Mouse (Mus musculus): ENCODE results near the gene Ccdc77. TPM values are rescaled to one million over a fixed set of nuclear protein-coding genes. Genes with fewer than 3 reads are reported as not detected.
"Not testable (repeated sequence)": the region's sequence is repeated elsewhere in the genome, so short reads cannot be mapped to it uniquely, and the experiment has no call there.

The Ccdc77 gene
- polyA plus RNA-seq, 1 experiment from 2014 or later: 20.5 TPM

- 56% methylated on average over 3 of the region's 3 CpGs for WGBS (ENCODE audit: insufficient replicate concordance)
- Histone ChIP-seq H3K9ac (no peak overlapping the region), H3K9me3 (replicated peaks) (no peaks in the 10 kb centered on the region), H3K27ac (no peak overlapping the region), H3K4me3 (no peak overlapping the region), H3K36me3 (no peaks in the 10 kb centered on the region), H3K4me1 (no peaks in the 10 kb centered on the region), H3K27me3 (replicated peaks) (peaks cover 17% of the 10 kb centered on the region), H3K4me2 (no peak overlapping the region)
- no peak for ATAC-seq
Observed at GRCm38 (mm10) chr6:120306859-120307594, 57.1 kb downstream of the Ccdc77 start.

- Histone ChIP-seq H3K27ac (no peak overlapping the region), H3K4me3 (no peak overlapping the region), H3K4me2 (no peak overlapping the region), H3K4me1 (no peaks in the 10 kb centered on the region), H3K36me3 (no peaks in the 10 kb centered on the region), H3K27me3 (replicated peaks) (peaks cover 37% of the 10 kb centered on the region), H3K9me3 (replicated peaks) (no peaks in the 10 kb centered on the region), H3K9ac (no peak overlapping the region)
- no peak for ATAC-seq
- WGBS (ENCODE audit: insufficient replicate concordance): 24% methylated on average over 16 of the region's 16 CpGs
Observed at GRCm38 (mm10) chr6:120302755-120303316, 61.3 kb downstream of the Ccdc77 start.

GRCm38 (mm10) chr6:120301137-120301536, 63.0 kb downstream of the Ccdc77 start:
- Histone ChIP-seq H3K36me3 (no peaks in the 10 kb centered on the region), H3K4me2 (no peak overlapping the region), H3K4me3 (no peak overlapping the region), H3K9ac (no peak overlapping the region), H3K27ac (no peak overlapping the region), H3K9me3 (replicated peaks) (no peaks in the 10 kb centered on the region), H3K27me3 (replicated peaks) (peaks cover 42% of the 10 kb centered on the region), H3K4me1 (no peaks in the 10 kb centered on the region)
- no peak for ATAC-seq
- 17% methylated on average over 6 of the region's 6 CpGs for WGBS (ENCODE audit: insufficient replicate concordance)

GRCm38 (mm10) chr6:120296589-120296988, 67.6 kb downstream of the Ccdc77 start:
- not testable (repeated sequence) for ATAC-seq; H3K9me3 ChIP-seq (replicated peaks); H3K27ac ChIP-seq; H3K4me3 ChIP-seq; H3K4me2 ChIP-seq; H3K9ac ChIP-seq; H3K36me3 ChIP-seq
- 77% methylated on average over 2 of the region's 2 CpGs for WGBS (ENCODE audit: insufficient replicate concordance)
- Histone ChIP-seq H3K27me3 (replicated peaks) (peaks cover 68% of the 10 kb centered on the region), H3K4me1 (peaks cover 13% of the 10 kb centered on the region)

- peaks cover 71% of the 10 kb centered on the region for H3K27me3 ChIP-seq (replicated peaks)
- ATAC-seq: no peak
Observed at GRCm38 (mm10) chr6:120294785-120295133, 69.4 kb downstream of the Ccdc77 start.

GRCm38 (mm10) chr6:120294056-120294784, 70.0 kb downstream of the Ccdc77 start, which contains the start of the genes D330020A13Rik and B4galnt3:
Gene D330020A13Rik (plus strand): TSS chr6:120294364.
Gene B4galnt3 (minus strand): TSS chr6:120294559.
- no peak within 1 kb of the TSS for H3K27ac ChIP-seq
- H3K9me3 ChIP-seq (replicated peaks): no peaks in the 10 kb centered on the region
- H3K9ac ChIP-seq: no peak within 1 kb of the TSS
- H3K27me3 ChIP-seq (replicated peaks): peaks cover 73% of the 10 kb centered on the region
- peak; percentile 49 for ATAC-seq
- peaks cover 13% of the 10 kb centered on the region for H3K4me1 ChIP-seq
- H3K4me3 ChIP-seq: peak within 1 kb of the TSS; percentile 49
- H3K4me2 ChIP-seq: peak within 1 kb of the TSS; percentile 75
- H3K36me3 ChIP-seq: no peaks in the 10 kb centered on the region
- WGBS (ENCODE audit: insufficient replicate concordance): under 1% methylated on average over 79 of the region's 79 CpGs

More at GRCm38 (mm10) chr6:120294785-120295133, 69.4 kb downstream of the Ccdc77 start:
- H3K4me2 ChIP-seq: peak overlapping the region; percentile 75
- H3K4me3 ChIP-seq: peak overlapping the region; percentile 49
- peaks cover 13% of the 10 kb centered on the region for H3K4me1 ChIP-seq
- WGBS (ENCODE audit: insufficient replicate concordance): 3% methylated on average over 16 of the region's 16 CpGs
- no peak overlapping the region for H3K9ac ChIP-seq
- H3K9me3 ChIP-seq (replicated peaks): no peaks in the 10 kb centered on the region
- H3K27ac ChIP-seq: no peak overlapping the region
- H3K36me3 ChIP-seq: no peaks in the 10 kb centered on the region

- Histone ChIP-seq H3K9ac (no peak overlapping the region), H3K27me3 (replicated peaks) (peaks cover 88% of the 10 kb centered on the region), H3K36me3 (no peaks in the 10 kb centered on the region), H3K4me2 (no peak overlapping the region), H3K4me3 (no peak overlapping the region), H3K4me1 (peaks cover 13% of the 10 kb centered on the region), H3K9me3 (replicated peaks) (no peaks in the 10 kb centered on the region), H3K27ac (no peak overlapping the region)
- 59% methylated on average over 7 of the region's 7 CpGs for WGBS (ENCODE audit: insufficient replicate concordance)
- ATAC-seq: no peak
Observed at GRCm38 (mm10) chr6:120291396-120292009, 72.7 kb downstream of the Ccdc77 start.

- Histone ChIP-seq H3K9ac (no peak overlapping the region), H3K4me2 (no peak overlapping the region), H3K27me3 (replicated peaks) (peaks cover 68% of the 10 kb centered on the region), H3K36me3 (no peaks in the 10 kb centered on the region), H3K4me3 (no peak overlapping the region), H3K27ac (no peak overlapping the region), H3K4me1 (peaks cover 9% of the 10 kb centered on the region; the same call in 1 of the 2 replicates), H3K9me3 (replicated peaks) (no peaks in the 10 kb centered on the region)
- 61% methylated on average over 4 of the region's 4 CpGs for WGBS (ENCODE audit: insufficient replicate concordance)
- ATAC-seq: no peak
Observed at GRCm38 (mm10) chr6:120289430-120289829, 74.7 kb downstream of the Ccdc77 start.

GRCm38 (mm10) chr6:120288541-120288940, 75.6 kb downstream of the Ccdc77 start:
- ATAC-seq: no peak
- H3K4me3 ChIP-seq: no peak overlapping the region
- no peak overlapping the region for H3K9ac ChIP-seq
- no peaks in the 10 kb centered on the region for H3K4me1 ChIP-seq
- no peak overlapping the region for H3K27ac ChIP-seq
- 21% methylated on average over 7 of the region's 7 CpGs for WGBS (ENCODE audit: insufficient replicate concordance)
- H3K4me2 ChIP-seq: no peak overlapping the region
- no peaks in the 10 kb centered on the region for H3K36me3 ChIP-seq
- H3K9me3 ChIP-seq (replicated peaks): no peaks in the 10 kb centered on the region
- H3K27me3 ChIP-seq (replicated peaks): peaks cover 59% of the 10 kb centered on the region

- Histone ChIP-seq H3K4me3 (no peak overlapping the region), H3K4me2 (no peak overlapping the region), H3K9me3 (replicated peaks) (no peaks in the 10 kb centered on the region), H3K9ac (no peak overlapping the region), H3K36me3 (no peaks in the 10 kb centered on the region), H3K27ac (no peak overlapping the region), H3K4me1 (no peaks in the 10 kb centered on the region), H3K27me3 (replicated peaks) (peaks cover 46% of the 10 kb centered on the region)
- WGBS (ENCODE audit: insufficient replicate concordance): 69% methylated on average over 9 of the region's 9 CpGs
- no peak for ATAC-seq
Observed at GRCm38 (mm10) chr6:120287279-120287678, 76.9 kb downstream of the Ccdc77 start.

- 50% methylated on average over 7 of the region's 7 CpGs for WGBS (ENCODE audit: insufficient replicate concordance)
Observed at GRCm38 (mm10) chr6:120276874-120277449, 87.2 kb downstream of the Ccdc77 start.

More at GRCm38 (mm10) chr6:120276874-120277449, 87.2 kb downstream of the Ccdc77 start:
- H3K4me2 ChIP-seq: no peak overlapping the region
- H3K4me1 ChIP-seq: no peaks in the 10 kb centered on the region
- H3K27me3 ChIP-seq (replicated peaks): peaks cover 31% of the 10 kb centered on the region; the same call in 1 of the 2 replicates
- H3K4me3 ChIP-seq: no peak overlapping the region
- no peaks in the 10 kb centered on the region for H3K36me3 ChIP-seq
- H3K27ac ChIP-seq: no peak overlapping the region
- no peak for ATAC-seq
- no peaks in the 10 kb centered on the region for H3K9me3 ChIP-seq (replicated peaks)
- no peak overlapping the region for H3K9ac ChIP-seq
